In genomic region chr9:61211627-61212026, GRCm38 (mm10) we compare ENCODE assay signal across 28 mouse cellular contexts.
DNase-seq lines count a peak whose midpoint lies in the region; ATAC-seq and TF ChIP-seq lines count a peak whose summit lies in the region.
"Had no signal": no experiment of that assay in that cellular context is flagged by ENCODE, and none has a peak within 500 bp of the region (broad histone marks: within the 10 kb centered on the region; RNA-seq: fewer than 3 reads in every experiment).

No protein-coding gene starts in this region.

- no peak for DNase-seq in frontal cortex, postnatal 10 days (ENCODE audit: low spot score in 2 of 2)
- DNase-seq in left cerebral cortex, adult 11 months (ENCODE audit: low spot score), result peak; percentile 32
- no peak for DNase-seq in left cerebral cortex, adult 2 months (ENCODE audit: extremely low spot score in 1 of 2, low spot score in 2 of 2)
- DNase-seq in brain, adult 2 months (ENCODE audit: low read depth, low spot score), result peak; percentile 83
- DNase-seq in left cerebral cortex, postnatal 25 days (ENCODE audit: low spot score in 2 of 2), result peak; percentile 36 to 86
- no peak for DNase-seq in embryo, embryonic 9.5 days (ENCODE audit: extremely low spot score)
- DNase-seq: adrenal gland, adult 8-10 months; cerebellum, adult 8-10 months; cerebellum, postnatal 36 days; embryo, embryonic 11 days; gastrocnemius, adult 2 months; gastrocnemius, postnatal 36 days; heart, adult 18-20 months; heart, postnatal 36 days; kidney, adult 9 months; kidney, postnatal 10 days; lung, embryonic 14.5 days; lung, postnatal 14 days; thymus, postnatal 4 days had no signal

- no peak for TF ChIP-seq CTCF in left cerebral cortex, adult 2 months (IDR thresholded peaks at IDR 0.05)

- intact Hi-C loops in left cerebral cortex, adult 2 months (cut with DNase I), result loop anchor here (1.0 to 5.0 kb wide), 3 partner anchors 67 to 621 kb away; no protein-coding TSS in a partner anchor
- intact Hi-C loops in left cerebral cortex, postnatal 25 days (cut with DNase I), result loop anchor here (1.0 to 10.0 kb wide), 5 partner anchors 67 to 613 kb away; no protein-coding TSS in a partner anchor

- H3K27ac ChIP-seq in left cerebral cortex, adult 2 months, result no peak overlapping the region
- H3K27ac ChIP-seq: embryonic facial prominence, embryonic 13.5 days; gastrocnemius, adult 2 months; hindbrain, embryonic 13.5 days; limb, embryonic 12.5 days; liver, embryonic 15.5 days; midbrain, embryonic 15.5 days; neural tube, embryonic 15.5 days had no signal

- H3K4me3 ChIP-seq in left cerebral cortex, adult 2 months, result no peak overlapping the region
- H3K4me3 ChIP-seq: embryonic facial prominence, embryonic 13.5 days; gastrocnemius, adult 2 months; hindbrain, embryonic 13.5 days; limb, embryonic 12.5 days; liver, embryonic 15.5 days; midbrain, embryonic 15.5 days; neural tube, embryonic 15.5 days had no signal

- peak; percentile 96 for ATAC-seq in frontal cortex, adult (ENCODE audit: low TSS enrichment)
- ATAC-seq: forebrain, embryonic 16.5 days; intestine, embryonic 16.5 days; midbrain, embryonic 15.5 days had no signal

Comparison
In these comparisons a context has a peak if more than half of its experiments do, and no peak if none do; other contexts are left out.
1. DNase-seq: peak in left cerebral cortex, adult 11 months (single experiment), brain, adult 2 months (single experiment) and left cerebral cortex, postnatal 25 days (2 of 2); none in frontal cortex, postnatal 10 days (0 of 2), left cerebral cortex, adult 2 months (0 of 2) and embryo, embryonic 9.5 days (single experiment).